ENCODE assay signal across 13 mouse cellular contexts in genomic region chr6:4738034-4738629, GRCm38 (mm10). TPM values are rescaled to one million over a fixed set of nuclear protein-coding genes. Genes with fewer than 3 reads are reported as not detected.
DNase-seq lines count a peak whose midpoint lies in the region; ATAC-seq lines count a peak whose summit lies in the region.
"Had no signal": no experiment of that assay in that cellular context is flagged by ENCODE, and none has a peak within 500 bp of the region (broad histone marks: within the 10 kb centered on the region; RNA-seq: fewer than 3 reads in every experiment).

No protein-coding gene starts in this region.

- H3K9ac ChIP-seq in heart, embryonic 15.5 days, result no peak overlapping the region
- H3K9ac ChIP-seq in forebrain, embryonic 14.5 days (ENCODE audit: low read length), result peak overlapping the region; percentile 9; the same call in 1 of the 2 replicates
- H3K9ac ChIP-seq in limb, embryonic 12.5 days (replicated peaks), result no peak overlapping the region
- H3K9ac ChIP-seq in neural tube, embryonic 13.5 days, result no peak overlapping the region

- no peaks in the 10 kb centered on the region for H3K9me3 ChIP-seq in heart, embryonic 15.5 days (replicated peaks)
- no peaks in the 10 kb centered on the region for H3K9me3 ChIP-seq in forebrain, embryonic 14.5 days (replicated peaks; ENCODE audit: control insufficient read depth, low read length)
- no peaks in the 10 kb centered on the region for H3K9me3 ChIP-seq in limb, embryonic 12.5 days
- H3K9me3 ChIP-seq in neural tube, embryonic 13.5 days, result no peaks in the 10 kb centered on the region

- intact Hi-C loops in heart, postnatal 25 days (cut with DNase I), result no loop called here
- intact Hi-C loops in gastrocnemius, postnatal 36 days (cut with DNase I), result no loop called here

- 0 out of 2 replicates have a peak overlapping the region, but pooled peaks have one; percentile 19 for H3K4me2 ChIP-seq in heart, embryonic 15.5 days
- H3K4me2 ChIP-seq in forebrain, embryonic 14.5 days (ENCODE audit: low read length), result peak overlapping the region; percentile 12; the same call in 1 of the 2 replicates
- peak overlapping the region; percentile 7; the same call in 1 of the 2 replicates for H3K4me2 ChIP-seq in limb, embryonic 12.5 days
- H3K4me2 ChIP-seq in neural tube, embryonic 13.5 days, result no peak overlapping the region

- no peak overlapping the region for H3K4me3 ChIP-seq in heart, embryonic 15.5 days
- no peak overlapping the region for H3K4me3 ChIP-seq in forebrain, embryonic 14.5 days (ENCODE audit: low read depth, low read length)
- H3K4me3 ChIP-seq in limb, embryonic 12.5 days (replicated peaks), result no peak overlapping the region
- H3K4me3 ChIP-seq in neural tube, embryonic 13.5 days, result no peak overlapping the region
- H3K4me3 ChIP-seq: heart, adult 2 months had no signal

- 0 out of 2 replicates have a peak, but pooled peaks cover 8% of the 10 kb centered on the region for H3K27me3 ChIP-seq in heart, embryonic 15.5 days
- H3K27me3 ChIP-seq in forebrain, embryonic 14.5 days (replicated peaks; ENCODE audit: control insufficient read depth, insufficient read depth, low read length), result no peaks in the 10 kb centered on the region
- no peaks in the 10 kb centered on the region for H3K27me3 ChIP-seq in limb, embryonic 12.5 days
- no peaks in the 10 kb centered on the region for H3K27me3 ChIP-seq in neural tube, embryonic 13.5 days

- H3K36me3 ChIP-seq in heart, embryonic 15.5 days, result no peaks in the 10 kb centered on the region
- H3K36me3 ChIP-seq in forebrain, embryonic 14.5 days (ENCODE audit: control insufficient read depth, insufficient read depth, low read length), result no peaks in the 10 kb centered on the region
- H3K36me3 ChIP-seq in limb, embryonic 12.5 days, result no peaks in the 10 kb centered on the region
- H3K36me3 ChIP-seq in neural tube, embryonic 13.5 days, result no peaks in the 10 kb centered on the region

- no peak for ATAC-seq in heart, embryonic 15.5 days (replicated peaks; ENCODE audit: insufficient number of reproducible peaks, insufficient read depth, low FRiP score, low read depth)
- peak; percentile 22; the same call in 1 of the 2 replicates for ATAC-seq in forebrain, embryonic 14.5 days
- ATAC-seq in limb, embryonic 12.5 days (ENCODE audit: insufficient number of reproducible peaks, insufficient read depth, low FRiP score, low TSS enrichment, low read depth), result no peak
- ATAC-seq in neural tube, embryonic 13.5 days (ENCODE audit: low read depth), result peak; percentile 21; the same call in 1 of the 2 replicates

- 47% methylated on average over 11 of the region's 11 CpGs for WGBS in heart, embryonic 15.5 days
- 12% methylated on average over 11 of the region's 11 CpGs for WGBS in forebrain, embryonic 14.5 days
- 38% methylated on average over 11 of the region's 11 CpGs for WGBS in limb, embryonic 12.5 days
- 24% methylated on average over 11 of the region's 11 CpGs for WGBS in neural tube, embryonic 13.5 days

- peaks cover 33% of the 10 kb centered on the region for H3K4me1 ChIP-seq in heart, embryonic 15.5 days (replicated peaks)
- peaks cover 43% of the 10 kb centered on the region for H3K4me1 ChIP-seq in forebrain, embryonic 14.5 days (ENCODE audit: control insufficient read depth, insufficient read depth, low read length)
- peaks cover 34% of the 10 kb centered on the region for H3K4me1 ChIP-seq in limb, embryonic 12.5 days (replicated peaks)
- peaks cover 57% of the 10 kb centered on the region for H3K4me1 ChIP-seq in neural tube, embryonic 13.5 days (replicated peaks)

- no peak overlapping the region for H3K27ac ChIP-seq in heart, embryonic 15.5 days
- H3K27ac ChIP-seq in forebrain, embryonic 14.5 days (ENCODE audit: low read depth, low read length), result no peak overlapping the region
- H3K27ac ChIP-seq in limb, embryonic 12.5 days, result no peak overlapping the region
- no peak overlapping the region for H3K27ac ChIP-seq in neural tube, embryonic 13.5 days (replicated peaks)
- H3K27ac ChIP-seq: heart, adult 2 months had no signal

- DNase-seq in heart, postnatal 25 days (ENCODE audit: low spot score), result no peak
- peak; percentile 58 for DNase-seq in forebrain, embryonic 14.5 days (ENCODE audit: low spot score)
- DNase-seq in gastrocnemius, postnatal 36 days, result no peak
- DNase-seq in spleen, postnatal 36 days (ENCODE audit: low spot score in 2 of 2), result no peak
- DNase-seq in kidney, adult 11 months, result no peak
- DNase-seq: heart, adult 2 months; kidney, adult 9 months; layer of hippocampus, adult 9-11 months; lung, adult 18-20 months; right cerebral cortex, postnatal 14 days had no signal

RNA-seq across cellular contexts. Expression of gene Sgce, which starts 8.9 kb away (rescaled TPM):
- polyA plus RNA-seq in heart, embryonic 15.5 days (2015; fragmentation: Nextera tagmentation; extraction: Ambion mirVana), result 57.7 and 57.8 TPM in 2 replicates
- 10 to 100 TPM; 19.4 to 22.7 TPM for total RNA-seq in heart, postnatal 25 days (2021)
- polyA plus RNA-seq in forebrain, embryonic 14.5 days (2014; fragmentation: Nextera tagmentation; extraction: Ambion mirVana), result 48.0 and 48.3 TPM in 2 replicates
- polyA plus RNA-seq in limb, embryonic 12.5 days (2016; fragmentation: Nextera tagmentation; extraction: Ambion mirVana), result 57.5 TPM in 2 replicates
- 64.7 and 68.5 TPM in 2 replicates for polyA plus RNA-seq in neural tube, embryonic 13.5 days (2015; fragmentation: Nextera tagmentation; extraction: Ambion mirVana)
- 1 to 10 TPM; 9.5 to 9.7 TPM for total RNA-seq in gastrocnemius, postnatal 36 days (2021)

RNA-seq across cellular contexts. Expression of gene Peg10, which starts 9.0 kb away (rescaled TPM):
- 1.3 and 1.8 TPM in 2 replicates for polyA plus RNA-seq in heart, embryonic 15.5 days (2015; fragmentation: Nextera tagmentation; extraction: Ambion mirVana)
- total RNA-seq in heart, postnatal 25 days (2021), result 1 to 10 TPM; 1.2 TPM
- polyA plus RNA-seq in forebrain, embryonic 14.5 days (2014; fragmentation: Nextera tagmentation; extraction: Ambion mirVana), result 9.3 and 9.8 TPM in 2 replicates
- polyA plus RNA-seq in limb, embryonic 12.5 days (2016; fragmentation: Nextera tagmentation; extraction: Ambion mirVana), result 9.1 and 11.4 TPM in 2 replicates
- polyA plus RNA-seq in neural tube, embryonic 13.5 days (2015; fragmentation: Nextera tagmentation; extraction: Ambion mirVana), result 4.5 and 5.7 TPM in 2 replicates
- 1 to 10 TPM; 1.4 TPM for total RNA-seq in gastrocnemius, postnatal 36 days (2021)

Comparison
In these comparisons a context has a peak if more than half of its experiments do, and no peak if none do; other contexts are left out.
1. ATAC-seq: peak in forebrain, embryonic 14.5 days (single experiment) and neural tube, embryonic 13.5 days (single experiment); none in heart, embryonic 15.5 days (single experiment) and limb, embryonic 12.5 days (single experiment).